Mouse (Mus musculus) midbrain, embryonic 16.5 days (tissue): Measurements from ENCODE around the gene Plcb1. TPM values are rescaled to one million over a fixed set of nuclear protein-coding genes. Genes with fewer than 3 reads are reported as not detected.

Experiments used
- ATAC-seq: fragments of 200-750 bp; cut with Nextera tagmentation; 2 replicates; pipeline ENCODE4 v1.8.0; 2017; ENCODE audit warnings: moderate TSS enrichment
- H3K27ac ChIP-seq: fragments of 300-500 bp; sonication (generic); 2 replicates; pipeline ENCODE4 v1.5.1; 2014; ENCODE audit warnings: mild to moderate bottlenecking, low read length, mixed read lengths
- H3K27me3 ChIP-seq: fragments of 300-500 bp; sonication (generic); 2 replicates; pipeline ENCODE4 v1.6.1; 2014; ENCODE audit warnings: low read depth, low read length, mixed read lengths; ENCODE audit not compliant: control insufficient read depth, insufficient read depth
- H3K36me3 ChIP-seq: fragments of 300-500 bp; sonication (generic); 2 replicates; pipeline ENCODE4 v1.6.1; 2014; ENCODE audit warnings: mild to moderate bottlenecking, low read length, moderate library complexity, mixed read lengths; ENCODE audit not compliant: control insufficient read depth, insufficient read depth
- H3K4me1 ChIP-seq: fragments of 300-500 bp; sonication (generic); 2 replicates; pipeline ENCODE4 v1.6.1; 2014; ENCODE audit warnings: mild to moderate bottlenecking, low read length, mixed read lengths; ENCODE audit not compliant: control insufficient read depth, insufficient read depth
- H3K4me2 ChIP-seq: fragments of 300-500 bp; sonication (generic); 2 replicates; pipeline ENCODE4 v1.6.1; 2014; ENCODE audit warnings: mild to moderate bottlenecking, low read length, mixed read lengths
- H3K4me3 ChIP-seq: fragments of 300-500 bp; sonication (generic); 2 replicates; pipeline ENCODE4 v1.5.1; 2014; ENCODE audit warnings: low read depth, mild to moderate bottlenecking, low read length, moderate library complexity, mixed read lengths
- H3K9ac ChIP-seq: fragments of 300-500 bp; sonication (generic); 2 replicates; pipeline ENCODE4 v1.6.1; 2014; ENCODE audit warnings: low read depth, low read length, mixed read lengths
- H3K9me3 ChIP-seq: fragments of 300-500 bp; sonication (generic); replicated peaks from 2 replicates; pipeline ENCODE4 v1.6.1; 2014; ENCODE audit warnings: mild to moderate bottlenecking, low read length, mixed read lengths; ENCODE audit not compliant: control insufficient read depth, poor library complexity, severe bottlenecking
- WGBS: fragments of 180-500 bp; shearing (Covaris S2); extraction: QIAGEN DNeasy Blood & Tissue Kit; methylation state at CpG from one replicate; pipeline ENCODE4 v1.1.7; 2014; 5-methylcytosine and 5-hydroxymethylcytosine counted together
- polyA plus RNA-seq: library from polyadenylated mRNA; unstranded; fragments of >200 nt; fragmentation: Nextera tagmentation; extraction: Ambion mirVana; gene quantifications from 2 replicates; pipeline ENCODE4 v1.2.1, GENCODE M21; 2015

The Plcb1 gene
- polyA plus RNA-seq, 1 experiment from 2014 or later = 35.9 TPM

DNA sequence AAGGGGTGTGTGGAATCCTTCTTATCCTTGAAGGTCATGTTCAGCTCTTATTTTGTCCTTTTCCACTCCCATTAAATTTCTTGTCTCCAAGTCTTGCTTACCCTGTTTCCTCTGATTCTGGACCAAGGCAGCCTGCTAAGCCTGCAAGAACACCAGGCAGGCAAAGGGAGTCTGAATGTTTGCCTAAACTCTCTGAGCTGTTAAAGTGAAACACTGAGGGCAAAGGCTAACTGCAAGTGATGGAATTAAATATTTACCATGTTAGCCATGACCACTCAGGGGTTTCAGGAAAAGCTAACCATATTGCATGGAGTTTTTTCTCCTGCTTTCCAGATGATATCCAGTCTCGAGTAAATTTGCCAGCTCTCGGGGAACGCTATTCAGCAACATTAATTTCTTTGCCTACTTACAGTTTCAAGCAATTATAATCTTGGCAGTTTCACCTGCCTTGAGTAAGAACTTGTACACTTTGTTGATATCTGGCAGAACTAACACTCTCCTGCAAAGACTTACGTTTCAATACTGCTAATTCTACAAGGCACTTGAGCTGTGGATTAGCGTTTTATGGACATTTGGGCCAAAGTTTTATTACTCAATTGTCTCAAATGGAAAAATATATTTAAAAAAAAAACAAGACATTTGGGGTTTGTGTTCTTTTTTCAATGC lies 146.0 kb downstream of the Plcb1 start:
- no peak overlapping the region for H3K9ac ChIP-seq
- no peaks in the 10 kb centered on the region for H3K9me3 ChIP-seq
- WGBS = 89% methylated on average over 5 of the region's 5 CpGs
- H3K4me3 ChIP-seq = no peak overlapping the region
- no peaks in the 10 kb centered on the region for H3K36me3 ChIP-seq
- no peak overlapping the region for H3K27ac ChIP-seq
- peaks cover 12% of the 10 kb centered on the region for H3K4me1 ChIP-seq
- no peaks in the 10 kb centered on the region for H3K27me3 ChIP-seq
- no peak for ATAC-seq
- no peak overlapping the region for H3K4me2 ChIP-seq

DNA sequence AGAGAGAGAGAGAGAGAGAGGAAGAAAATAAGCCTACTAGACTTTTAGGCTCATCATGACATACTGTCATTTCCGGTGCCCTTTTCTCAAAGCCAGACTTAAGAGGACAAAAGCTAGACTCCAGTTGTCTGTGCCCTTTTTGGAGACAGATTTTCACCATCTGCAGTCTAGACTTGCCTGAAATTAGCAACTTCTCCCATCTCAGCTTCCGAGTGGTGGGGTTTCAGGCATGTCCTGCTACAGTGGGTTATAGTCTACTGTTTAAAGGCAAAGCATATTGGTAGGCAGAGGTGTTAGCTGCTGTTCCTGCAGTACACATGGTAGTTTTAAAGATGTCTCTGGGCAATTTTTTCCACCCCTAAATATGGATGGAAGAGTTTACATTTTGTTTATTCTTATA lies 149.6 kb downstream of the Plcb1 start:
- Histone ChIP-seq H3K4me1 (peaks cover 3% of the 10 kb centered on the region), H3K36me3 (no peaks in the 10 kb centered on the region), H3K4me2 (no peak overlapping the region), H3K9me3 (no peaks in the 10 kb centered on the region), H3K9ac (no peak overlapping the region), H3K27me3 (no peaks in the 10 kb centered on the region), H3K4me3 (no peak overlapping the region), H3K27ac (no peak overlapping the region)
- no peak for ATAC-seq
- 90% methylated on average over 2 of the region's 2 CpGs for WGBS

DNA sequence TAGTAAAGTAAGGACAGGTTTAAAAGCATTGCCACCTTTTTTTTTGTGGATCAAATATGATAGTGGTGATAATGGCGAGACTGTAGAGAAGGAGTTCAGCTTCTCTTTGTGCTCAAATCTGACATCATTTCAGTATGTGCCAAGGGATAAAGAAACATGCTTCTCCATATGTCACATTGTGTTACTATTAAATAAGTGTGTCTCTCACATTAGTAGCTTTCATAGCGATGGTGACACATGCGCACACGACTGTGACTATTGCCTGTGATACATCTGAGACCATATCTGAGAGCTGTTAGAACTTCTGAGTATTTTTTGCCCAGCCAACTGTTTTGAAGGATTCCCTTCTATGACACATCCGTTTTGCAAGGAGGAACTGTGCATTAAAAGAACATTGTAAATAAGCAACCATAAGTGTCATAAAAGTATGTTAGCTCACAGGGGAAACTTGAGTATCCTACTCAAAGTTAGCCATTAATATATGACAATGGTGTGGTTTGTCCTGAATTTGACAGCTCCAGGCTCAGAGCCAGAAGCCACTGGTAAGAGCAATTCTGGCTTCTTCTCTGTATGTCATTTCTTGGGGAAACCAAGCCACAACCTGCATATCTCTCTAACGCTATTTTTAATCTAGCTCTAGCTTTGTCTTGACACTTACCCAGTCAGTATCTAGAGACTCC lies 150.2 kb downstream of the Plcb1 start:
- no peak for ATAC-seq
- 89% methylated on average over 6 of the region's 6 CpGs for WGBS
- H3K9me3 ChIP-seq = no peaks in the 10 kb centered on the region

DNA sequence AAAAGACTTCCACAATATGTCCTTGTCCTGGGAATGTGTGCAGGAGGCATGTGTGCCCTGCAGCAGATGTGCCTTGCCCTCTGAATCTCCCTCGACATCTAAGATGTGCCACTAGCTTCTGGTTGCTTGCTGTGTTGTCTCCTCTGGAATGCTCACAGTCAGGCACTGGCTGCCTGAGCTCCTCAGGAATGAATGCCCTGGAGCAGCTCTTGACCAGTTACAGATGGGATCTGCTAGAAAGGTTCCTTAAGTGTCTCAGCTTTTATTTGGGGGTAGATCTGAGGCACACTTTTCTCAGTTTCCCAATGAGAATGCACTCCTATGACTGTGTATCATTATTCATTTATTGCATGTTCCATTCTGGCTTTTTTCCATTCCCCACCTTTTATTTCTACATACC lies 151.8 kb downstream of the Plcb1 start:
- H3K9ac ChIP-seq = no peak overlapping the region
- no peaks in the 10 kb centered on the region for H3K4me1 ChIP-seq
- no peak overlapping the region for H3K4me2 ChIP-seq
- H3K9me3 ChIP-seq = no peaks in the 10 kb centered on the region
- WGBS = 34% methylated on average over 1 of the region's 1 CpGs
- H3K4me3 ChIP-seq = no peak overlapping the region
- H3K27ac ChIP-seq = no peak overlapping the region
- no peak for ATAC-seq
- no peaks in the 10 kb centered on the region for H3K36me3 ChIP-seq
- no peaks in the 10 kb centered on the region for H3K27me3 ChIP-seq

More for the DNA sequence above, 150.2 kb downstream of the Plcb1 start:
- Histone ChIP-seq H3K4me2 (no peak overlapping the region), H3K4me3 (no peak overlapping the region), H3K36me3 (no peaks in the 10 kb centered on the region), H3K27ac (no peak overlapping the region), H3K27me3 (no peaks in the 10 kb centered on the region), H3K9ac (no peak overlapping the region), H3K4me1 (no peaks in the 10 kb centered on the region)

DNA sequence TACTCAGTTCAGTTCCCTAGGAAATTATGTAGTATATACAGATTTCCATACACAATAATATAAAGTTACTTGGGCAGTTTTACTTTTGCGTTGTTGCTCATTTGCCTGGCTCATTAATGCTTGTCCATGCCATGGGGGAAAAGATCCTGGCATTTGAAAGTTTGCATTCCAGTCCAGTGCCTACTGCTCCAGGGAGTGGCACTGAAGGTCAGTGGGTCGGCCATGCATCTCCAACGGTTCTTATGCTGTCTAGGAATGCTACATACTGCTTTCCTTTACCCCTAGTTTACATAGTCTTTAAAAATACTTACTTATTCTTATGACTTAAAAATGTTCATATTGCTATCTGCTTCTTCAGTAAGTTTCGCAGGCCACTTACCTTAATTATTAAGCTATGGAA lies 156.2 kb downstream of the Plcb1 start:
- Histone ChIP-seq H3K27me3 (no peaks in the 10 kb centered on the region), H3K9ac (no peak overlapping the region), H3K9me3 (no peaks in the 10 kb centered on the region), H3K4me1 (no peaks in the 10 kb centered on the region), H3K4me3 (no peak overlapping the region), H3K36me3 (no peaks in the 10 kb centered on the region), H3K4me2 (no peak overlapping the region), H3K27ac (no peak overlapping the region)
- WGBS = 82% methylated on average over 4 of the region's 4 CpGs
- no peak for ATAC-seq

DNA sequence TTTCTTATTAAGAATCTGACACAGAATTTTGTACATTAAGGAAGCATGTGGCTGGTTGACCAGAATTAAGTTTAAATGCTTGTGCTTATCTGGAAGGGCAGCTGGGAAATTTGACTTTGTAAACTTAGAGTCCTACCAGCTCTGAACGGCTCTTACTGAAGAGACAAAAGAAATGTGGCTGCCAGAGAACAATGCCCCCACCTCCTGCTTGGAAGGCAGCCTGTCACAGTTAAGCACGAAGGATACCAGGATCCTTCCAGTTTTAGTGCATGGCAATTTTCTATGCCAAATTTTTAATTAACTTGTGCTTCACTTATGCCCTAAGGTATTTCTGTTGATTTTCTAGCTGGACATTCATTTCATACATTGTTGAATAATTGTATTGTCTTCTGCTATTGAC lies 157.1 kb downstream of the Plcb1 start:
- Histone ChIP-seq H3K36me3 (no peaks in the 10 kb centered on the region), H3K4me2 (no peak overlapping the region), H3K27me3 (no peaks in the 10 kb centered on the region), H3K9me3 (no peaks in the 10 kb centered on the region), H3K4me3 (no peak overlapping the region), H3K9ac (no peak overlapping the region), H3K4me1 (no peaks in the 10 kb centered on the region), H3K27ac (no peak overlapping the region)
- 9% methylated on average over 2 of the region's 2 CpGs for WGBS
- no peak for ATAC-seq

DNA sequence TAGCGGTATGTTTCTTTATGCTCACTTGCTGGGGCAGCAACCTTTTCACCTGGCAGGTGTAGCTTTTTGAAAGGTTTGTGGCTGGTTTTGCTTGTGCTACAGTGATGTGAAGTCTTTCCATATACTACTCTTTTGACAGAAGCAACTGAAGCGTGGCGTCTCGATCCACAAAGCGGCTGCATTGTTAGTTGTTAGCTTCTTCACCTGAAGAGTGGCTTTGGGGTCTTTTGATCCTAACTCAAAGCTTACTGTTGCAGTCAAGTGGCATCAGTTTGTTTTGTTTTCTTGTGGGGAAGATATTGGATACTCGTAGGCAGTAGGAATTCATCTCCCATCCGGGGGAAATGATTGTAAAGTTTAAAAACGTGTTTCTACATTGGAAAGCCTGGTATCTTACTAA lies 160.5 kb downstream of the Plcb1 start:
- Histone ChIP-seq H3K27me3 (no peaks in the 10 kb centered on the region), H3K4me3 (no peak overlapping the region), H3K4me1 (no peaks in the 10 kb centered on the region), H3K9me3 (no peaks in the 10 kb centered on the region), H3K4me2 (no peak overlapping the region), H3K9ac (no peak overlapping the region), H3K36me3 (no peaks in the 10 kb centered on the region), H3K27ac (no peak overlapping the region)
- no peak for ATAC-seq
- 76% methylated on average over 8 of the region's 8 CpGs for WGBS

DNA sequence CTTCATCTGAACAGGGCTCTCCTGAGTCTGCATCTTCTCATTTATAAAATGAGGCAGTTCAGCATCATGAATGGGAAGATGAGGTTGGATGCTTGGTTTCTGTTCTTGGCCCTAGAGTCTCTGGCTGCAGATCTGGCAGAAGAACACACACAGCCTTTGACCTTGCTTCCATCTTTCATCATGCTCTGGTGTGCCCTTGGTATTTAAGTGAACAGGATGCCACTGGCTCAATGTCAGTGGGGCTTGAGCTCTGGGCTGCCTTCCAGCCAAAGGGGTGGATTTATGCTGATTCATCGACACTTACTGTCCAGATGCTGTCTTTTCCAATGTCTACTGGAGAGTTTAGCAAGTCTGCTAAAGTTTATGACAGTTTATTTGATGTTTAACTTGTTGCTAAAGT lies 161.0 kb downstream of the Plcb1 start:
- Histone ChIP-seq H3K9me3 (no peaks in the 10 kb centered on the region), H3K4me1 (no peaks in the 10 kb centered on the region), H3K4me2 (no peak overlapping the region), H3K36me3 (no peaks in the 10 kb centered on the region), H3K27ac (no peak overlapping the region), H3K27me3 (no peaks in the 10 kb centered on the region), H3K4me3 (no peak overlapping the region), H3K9ac (no peak overlapping the region)
- ATAC-seq = no peak
- 86% methylated on average over 1 of the region's 1 CpGs for WGBS

DNA sequence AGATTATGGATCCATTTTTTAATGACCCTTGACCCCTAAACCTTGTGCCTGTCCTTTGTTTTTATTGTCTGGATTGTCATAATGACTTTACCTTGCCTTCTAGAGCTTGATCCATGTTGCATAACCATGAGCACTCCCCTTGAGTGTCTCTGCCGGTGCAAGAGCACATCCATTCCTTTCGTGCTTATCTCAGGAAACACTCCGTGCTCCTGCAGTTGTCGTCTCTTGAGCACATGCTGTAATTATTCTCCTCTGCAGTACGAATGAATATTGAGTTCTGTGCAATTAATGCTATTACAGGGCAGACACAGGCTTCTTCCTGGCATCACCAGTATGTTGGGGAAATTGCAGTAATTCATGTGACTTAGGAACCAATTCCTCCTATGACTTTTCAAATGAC lies 166.2 kb downstream of the Plcb1 start:
- 72% methylated on average over 5 of the region's 5 CpGs for WGBS
- H3K4me3 ChIP-seq = no peak overlapping the region
- H3K27ac ChIP-seq = no peak overlapping the region
- no peak for ATAC-seq
- H3K9ac ChIP-seq = no peak overlapping the region
- no peaks in the 10 kb centered on the region for H3K27me3 ChIP-seq
- H3K4me2 ChIP-seq = no peak overlapping the region
- H3K9me3 ChIP-seq = no peaks in the 10 kb centered on the region
- H3K4me1 ChIP-seq = no peaks in the 10 kb centered on the region
- H3K36me3 ChIP-seq = no peaks in the 10 kb centered on the region
